Mouse (Mus musculus) stomach, embryonic 14.5 days (tissue): ENCODE measurements around the gene Spats1. TPM values are rescaled to one million over a fixed set of nuclear protein-coding genes. Genes with fewer than 3 reads are reported as not detected.

ENCODE experiments used
- ATAC-seq: fragments of 200-750 bp; cut with Nextera tagmentation; 2 replicates; pipeline ENCODE4 v1.8.0; 2017; ENCODE audit warnings: low read depth, moderate TSS enrichment; ENCODE audit not compliant: insufficient number of reproducible peaks, insufficient read depth, low FRiP score
- H3K27ac ChIP-seq: fragments of 300-500 bp; sonication (generic); 2 replicates; pipeline ENCODE4 v1.5.1; 2014; ENCODE audit warnings: mild to moderate bottlenecking, low read length, moderate library complexity, mixed read lengths
- H3K27me3 ChIP-seq: fragments of 300-500 bp; sonication (generic); 2 replicates; pipeline ENCODE4 v1.6.1; 2014; ENCODE audit warnings: low read length, control low read depth, mixed read lengths; ENCODE audit not compliant: control insufficient read depth, insufficient read depth
- H3K36me3 ChIP-seq: fragments of 300-500 bp; sonication (generic); 2 replicates; pipeline ENCODE4 v1.6.1; 2014; ENCODE audit warnings: mild to moderate bottlenecking, control low read depth, low read length, moderate library complexity, mixed read lengths; ENCODE audit not compliant: control insufficient read depth, insufficient read depth
- H3K4me1 ChIP-seq: fragments of 300-500 bp; sonication (generic); 2 replicates; pipeline ENCODE4 v1.6.1; 2014; ENCODE audit warnings: low read length, control low read depth, mixed read lengths; ENCODE audit not compliant: control insufficient read depth, insufficient read depth
- H3K4me2 ChIP-seq: fragments of 300-500 bp; sonication (generic); replicated peaks from 2 replicates; pipeline ENCODE4 v1.6.1; 2014; ENCODE audit warnings: low read depth, low read length, control low read depth
- H3K4me3 ChIP-seq: fragments of 300-500 bp; sonication (generic); 2 replicates; pipeline ENCODE4 v1.5.1; 2014; ENCODE audit warnings: low read depth, low read length, control low read depth
- H3K9ac ChIP-seq: fragments of 300-500 bp; sonication (generic); replicated peaks from 2 replicates; pipeline ENCODE4 v1.6.1; 2014; ENCODE audit warnings: low read depth, mild to moderate bottlenecking, control low read depth, low read length, moderate library complexity, mixed read lengths
- H3K9me3 ChIP-seq: fragments of 300-500 bp; sonication (generic); 2 replicates; pipeline ENCODE4 v1.6.1; 2016; ENCODE audit warnings: low read depth, low read length, control low read depth; ENCODE audit not compliant: control insufficient read depth
- WGBS: fragments of 180-500 bp; shearing (Covaris S2); extraction: QIAGEN DNeasy Blood & Tissue Kit; methylation state at CpG from one replicate; pipeline ENCODE4 v1.1.7; 2014; 5-methylcytosine and 5-hydroxymethylcytosine counted together
- polyA plus RNA-seq: library from polyadenylated mRNA; unstranded; fragments of >200 nt; fragmentation: Nextera tagmentation; extraction: Ambion mirVana; gene quantifications from 2 replicates; pipeline ENCODE4 v1.2.1, GENCODE M21; 2014

Spats1 gene
- 0.50 and 0.59 TPM in 2 replicates for polyA plus RNA-seq

GRCm38 (mm10) chr17:45474669-45475465 is at the start of gene Spats1:
Gene Spats1, minus strand, starts transcription at chr17:45475415.
- no peaks in the 10 kb centered on the region for H3K4me1 ChIP-seq
- ATAC-seq, result peak; percentile 66; the same call in 1 of the 2 replicates
- H3K4me3 ChIP-seq, result peak within 1 kb of the TSS; percentile 21
- no peaks in the 10 kb centered on the region for H3K27me3 ChIP-seq
- H3K9ac ChIP-seq, result no peak within 1 kb of the TSS
- H3K27ac ChIP-seq, result no peak within 1 kb of the TSS
- H3K36me3 ChIP-seq, result no peaks in the 10 kb centered on the region
- no peaks in the 10 kb centered on the region for H3K9me3 ChIP-seq
- H3K4me2 ChIP-seq, result peak within 1 kb of the TSS; percentile 40
- 7% methylated on average over 30 of the region's 30 CpGs for WGBS

- H3K36me3 ChIP-seq, result peaks cover 4% of the 10 kb centered on the region; the same call in 1 of the 2 replicates
- no peak overlapping the region for H3K9ac ChIP-seq
- WGBS, result 57% methylated on average over 4 of the region's 4 CpGs
- H3K27me3 ChIP-seq, result no peaks in the 10 kb centered on the region
- ATAC-seq, result no peak
- 0 out of 2 replicates have a peak, but pooled peaks cover 6% of the 10 kb centered on the region for H3K4me1 ChIP-seq
- no peak overlapping the region for H3K4me3 ChIP-seq
- no peak overlapping the region for H3K27ac ChIP-seq
- H3K9me3 ChIP-seq, result no peaks in the 10 kb centered on the region
- no peak overlapping the region for H3K4me2 ChIP-seq
Observed at GRCm38 (mm10) chr17:45524961-45525360, 49.7 kb upstream of the Spats1 start.

- H3K36me3 ChIP-seq, result peaks cover 4% of the 10 kb centered on the region; the same call in 1 of the 2 replicates
- WGBS, result 3% methylated on average over 21 of the region's 21 CpGs
- H3K4me2 ChIP-seq, result peak within 1 kb of the TSS; percentile 80
- H3K9ac ChIP-seq, result no peak within 1 kb of the TSS; the same call in 1 of the 2 replicates
- no peak within 1 kb of the TSS for H3K27ac ChIP-seq
- H3K27me3 ChIP-seq, result no peaks in the 10 kb centered on the region
- no peaks in the 10 kb centered on the region for H3K9me3 ChIP-seq
- H3K4me3 ChIP-seq, result peak within 1 kb of the TSS; percentile 30
- H3K4me1 ChIP-seq, result 0 out of 2 replicates have a peak, but pooled peaks cover 6% of the 10 kb centered on the region
- ATAC-seq, result peak; percentile 68; the same call in 1 of the 2 replicates
Observed at GRCm38 (mm10) chr17:45523263-45523662, 48.0 kb upstream of the Spats1 start, which contains the start of gene Tcte1. Gene Tcte1, plus strand, starts transcription at chr17:45523434.

GRCm38 (mm10) chr17:45520136-45520535 is 44.9 kb upstream of the Spats1 start:
- Histone ChIP-seq H3K9ac (no peak overlapping the region), H3K9me3 (no peaks in the 10 kb centered on the region), H3K36me3 (peaks cover 4% of the 10 kb centered on the region; the same call in 1 of the 2 replicates), H3K4me2 (no peak overlapping the region), H3K27ac (no peak overlapping the region), H3K27me3 (no peaks in the 10 kb centered on the region), H3K4me3 (no peak overlapping the region), H3K4me1 (0 out of 2 replicates have a peak, but pooled peaks cover 6% of the 10 kb centered on the region)
- ATAC-seq, result no peak
- WGBS, result 70% methylated on average over 11 of the region's 11 CpGs

- 0 out of 2 replicates have a peak, but pooled peaks cover 6% of the 10 kb centered on the region for H3K4me1 ChIP-seq
- no peak overlapping the region for H3K9ac ChIP-seq
- no peak overlapping the region for H3K4me2 ChIP-seq
- peaks cover 4% of the 10 kb centered on the region; the same call in 1 of the 2 replicates for H3K36me3 ChIP-seq
- no peaks in the 10 kb centered on the region for H3K9me3 ChIP-seq
- no peak overlapping the region for H3K27ac ChIP-seq
- WGBS, result 85% methylated on average over 12 of the region's 12 CpGs
- no peaks in the 10 kb centered on the region for H3K27me3 ChIP-seq
- no peak for ATAC-seq
- no peak overlapping the region for H3K4me3 ChIP-seq
Observed at GRCm38 (mm10) chr17:45518766-45519475, 43.7 kb upstream of the Spats1 start.

- no peak overlapping the region for H3K4me3 ChIP-seq
- no peaks in the 10 kb centered on the region for H3K9me3 ChIP-seq
- H3K4me1 ChIP-seq, result no peaks in the 10 kb centered on the region
- H3K9ac ChIP-seq, result no peak overlapping the region
- WGBS, result 91% methylated on average over 28 of the region's 28 CpGs
- ATAC-seq, result no peak
- H3K27me3 ChIP-seq, result no peaks in the 10 kb centered on the region
- no peak overlapping the region for H3K4me2 ChIP-seq
- no peak overlapping the region for H3K27ac ChIP-seq
- peaks cover 4% of the 10 kb centered on the region; the same call in 1 of the 2 replicates for H3K36me3 ChIP-seq
Observed at GRCm38 (mm10) chr17:45517549-45518215, 42.5 kb upstream of the Spats1 start.

GRCm38 (mm10) chr17:45517135-45517534 is 41.9 kb upstream of the Spats1 start:
- no peak for ATAC-seq
- Histone ChIP-seq H3K4me1 (no peaks in the 10 kb centered on the region), H3K36me3 (peaks cover 4% of the 10 kb centered on the region; the same call in 1 of the 2 replicates), H3K27me3 (no peaks in the 10 kb centered on the region), H3K27ac (no peak overlapping the region), H3K4me2 (no peak overlapping the region), H3K4me3 (no peak overlapping the region), H3K9me3 (no peaks in the 10 kb centered on the region), H3K9ac (no peak overlapping the region)
- 94% methylated on average over 21 of the region's 21 CpGs for WGBS

GRCm38 (mm10) chr17:45516488-45516887 is 41.3 kb upstream of the Spats1 start:
- Histone ChIP-seq H3K4me2 (no peak overlapping the region), H3K27me3 (no peaks in the 10 kb centered on the region), H3K27ac (no peak overlapping the region), H3K36me3 (peaks cover 4% of the 10 kb centered on the region; the same call in 1 of the 2 replicates), H3K9me3 (no peaks in the 10 kb centered on the region), H3K4me1 (no peaks in the 10 kb centered on the region), H3K4me3 (no peak overlapping the region), H3K9ac (no peak overlapping the region)
- no peak for ATAC-seq
- WGBS, result 45% methylated on average over 8 of the region's 8 CpGs
